Mouse (Mus musculus) ES-Bruce4 (cell line): Measurements from ENCODE around the gene Heatr5a. TPM values are rescaled to one million over a fixed set of nuclear protein-coding genes. Genes with fewer than 3 reads are reported as not detected.

Experiments used
- H3K27ac ChIP-seq: 2 replicates; pipeline ENCODE4 v1.5.1; 2012; ENCODE audit warnings: low read length, inconsistent platforms; ENCODE audit not compliant: insufficient read depth
- H3K27me3 ChIP-seq: 2 replicates; pipeline ENCODE4 v1.6.1; 2012; ENCODE audit warnings: mild to moderate bottlenecking, low read length, inconsistent platforms; ENCODE audit not compliant: control insufficient read depth, poor library complexity, insufficient read depth, severe bottlenecking
- H3K36me3 ChIP-seq: 2 replicates; pipeline ENCODE4 v1.6.1; 2012; ENCODE audit warnings: inconsistent platforms, mild to moderate bottlenecking, low read length, moderate library complexity; ENCODE audit not compliant: control insufficient read depth, poor library complexity, insufficient read depth, severe bottlenecking
- H3K4me1 ChIP-seq: one replicate; pipeline ENCODE4 v1.8.1; 2011; ENCODE audit warnings: low read length; ENCODE audit not compliant: control insufficient read depth, insufficient read depth
- H3K4me3 ChIP-seq: 2 replicates; pipeline ENCODE4 v1.5.1; 2011; ENCODE audit warnings: low read depth, mild to moderate bottlenecking, low read length
- H3K9ac ChIP-seq: 2 replicates; pipeline ENCODE4 v1.6.1; 2012; ENCODE audit warnings: low read depth, mild to moderate bottlenecking, inconsistent platforms; ENCODE audit not compliant: poor library complexity, severe bottlenecking
- H3K9me3 ChIP-seq: replicated peaks from 2 replicates; pipeline ENCODE4 v1.6.1; 2012; ENCODE audit warnings: mild to moderate bottlenecking, low read length, inconsistent platforms; ENCODE audit not compliant: control insufficient read depth, poor library complexity, insufficient read depth, severe bottlenecking
- CTCF ChIP-seq: IDR thresholded peaks from one replicate; pipeline ENCODE4 v1.8.1; 2011; ENCODE audit warnings: low read depth, low read length
- EP300 ChIP-seq: IDR thresholded peaks from 2 replicates; pipeline ENCODE4 v1.6.1; 2011; ENCODE audit warnings: low read depth, low read length; ENCODE audit not compliant: insufficient read depth
- POLR2A ChIP-seq: IDR thresholded peaks from one replicate; pipeline ENCODE4 v1.8.1; 2011; ENCODE audit warnings: low read length; ENCODE audit not compliant: insufficient read depth
- polyA plus RNA-seq: library from polyadenylated mRNA; stranded (reverse); fragments of >200 nt; gene quantifications from 2 replicates; pipeline ENCODE4 v1.2.4, GENCODE M21; 2011; ENCODE audit warnings: low read depth; ENCODE audit not compliant: missing spikeins, insufficient read depth, insufficient read length

Gene Heatr5a
- polyA plus RNA-seq, 1 experiment = 36.3 TPM

GRCm38 (mm10) chr12:51844771-51845256 is 126.3 kb downstream of the Heatr5a start:
- TF ChIP-seq POLR2A (peak; percentile 55), EP300 (no peak)
- peaks cover 3% of the 10 kb centered on the region for H3K4me1 ChIP-seq
- peak overlapping the region; percentile 93 for H3K27ac ChIP-seq
- H3K36me3 ChIP-seq = no peaks in the 10 kb centered on the region
- H3K4me3 ChIP-seq = peak overlapping the region; percentile 77
- peak overlapping the region; percentile 58 for H3K9ac ChIP-seq
- no peaks in the 10 kb centered on the region for H3K27me3 ChIP-seq
- no peaks in the 10 kb centered on the region for H3K9me3 ChIP-seq

- H3K4me1 ChIP-seq = peaks cover 3% of the 10 kb centered on the region
- H3K9ac ChIP-seq = peak overlapping the region; percentile 58
- H3K9me3 ChIP-seq = no peaks in the 10 kb centered on the region
- no peaks in the 10 kb centered on the region for H3K36me3 ChIP-seq
- H3K27ac ChIP-seq = peak overlapping the region; percentile 93
- no peaks in the 10 kb centered on the region for H3K27me3 ChIP-seq
- H3K4me3 ChIP-seq = no peak overlapping the region
- no peak for TF ChIP-seq CTCF
- no peak for TF ChIP-seq POLR2A
- TF ChIP-seq EP300 = no peak
Observed at GRCm38 (mm10) chr12:51843576-51844520, 127.3 kb downstream of the Heatr5a start.

DNA sequence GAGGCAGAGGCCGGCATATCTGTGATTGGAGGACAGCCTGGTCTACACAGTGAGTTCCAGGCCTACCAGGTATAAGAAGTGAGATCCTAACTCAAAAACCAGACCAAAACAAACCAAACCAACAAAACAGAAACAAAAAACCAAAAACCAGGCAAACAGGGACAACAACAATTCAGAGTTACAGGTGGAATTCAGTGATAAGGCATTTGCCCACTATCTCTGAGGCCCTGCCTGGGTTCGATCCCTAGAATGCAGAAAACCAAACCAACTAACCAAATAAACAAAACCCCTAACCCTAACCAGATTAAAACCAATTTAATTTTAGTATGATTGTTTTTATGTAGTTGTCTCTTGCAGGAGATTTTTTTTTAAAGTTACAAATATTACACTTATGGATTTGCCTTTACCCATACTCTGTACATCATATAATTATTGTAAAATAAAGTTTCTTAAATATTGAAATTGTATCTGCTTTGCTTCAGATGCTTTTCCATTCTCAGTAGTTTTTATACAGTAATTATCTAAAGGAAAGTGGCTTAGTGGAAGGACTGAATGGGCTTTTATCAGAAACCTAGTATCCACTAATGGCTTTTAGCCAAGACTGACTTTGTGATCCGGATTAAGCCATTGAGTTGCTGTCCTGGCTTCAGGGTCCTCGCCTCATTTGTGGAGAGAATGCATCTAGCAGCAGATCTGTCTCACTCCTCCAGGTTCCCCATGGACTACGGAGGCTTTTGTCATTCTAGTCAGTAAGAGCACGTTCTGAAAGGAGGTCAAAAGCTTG is 128.8 kb downstream of the Heatr5a start:
- no peaks in the 10 kb centered on the region for H3K27me3 ChIP-seq
- no peak overlapping the region for H3K4me3 ChIP-seq
- H3K9me3 ChIP-seq = no peaks in the 10 kb centered on the region
- no peak overlapping the region for H3K9ac ChIP-seq
- H3K4me1 ChIP-seq = peaks cover 3% of the 10 kb centered on the region
- TF ChIP-seq POLR2A (no peak), CTCF (no peak), EP300 (no peak)
- H3K36me3 ChIP-seq = no peaks in the 10 kb centered on the region
- no peak overlapping the region for H3K27ac ChIP-seq

DNA sequence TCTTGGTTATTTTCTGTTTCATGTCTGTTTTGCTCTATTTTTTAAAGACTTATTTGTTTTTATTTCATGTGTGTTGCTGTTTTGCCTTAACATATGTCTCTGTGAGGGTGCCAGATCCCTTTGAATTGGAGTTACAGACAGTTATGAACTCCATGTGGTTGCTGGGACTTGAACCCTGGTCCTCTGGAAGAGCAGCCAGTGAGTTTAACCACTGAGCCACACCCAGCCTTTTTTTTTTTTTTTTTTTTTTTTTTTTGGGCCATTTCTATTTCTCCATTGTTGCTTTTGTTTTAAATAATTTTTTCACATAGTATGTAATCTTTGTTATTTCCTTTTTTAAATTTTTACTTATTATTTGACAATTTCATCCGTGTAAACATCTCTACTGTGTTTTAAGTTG is 131.3 kb downstream of the Heatr5a start:
- no peaks in the 10 kb centered on the region for H3K9me3 ChIP-seq
- H3K36me3 ChIP-seq = no peaks in the 10 kb centered on the region
- no peak overlapping the region for H3K9ac ChIP-seq
- H3K4me3 ChIP-seq = no peak overlapping the region
- H3K27ac ChIP-seq = peak overlapping the region; percentile 75; the same call in 1 of the 2 replicates
- peaks cover 3% of the 10 kb centered on the region for H3K4me1 ChIP-seq
- no peak for TF ChIP-seq CTCF
- TF ChIP-seq POLR2A = no peak
- no peak for TF ChIP-seq EP300
- no peaks in the 10 kb centered on the region for H3K27me3 ChIP-seq

- Histone ChIP-seq H3K36me3 (no peaks in the 10 kb centered on the region; the same call in 1 of the 2 replicates), H3K4me1 (no peaks in the 10 kb centered on the region), H3K27me3 (no peaks in the 10 kb centered on the region), H3K4me3 (no peak overlapping the region), H3K27ac (no peak overlapping the region), H3K9ac (no peak overlapping the region), H3K9me3 (no peaks in the 10 kb centered on the region)
- TF ChIP-seq CTCF (no peak), POLR2A (no peak), EP300 (no peak)
Observed at GRCm38 (mm10) chr12:51835219-51835618, 135.9 kb downstream of the Heatr5a start.
